Mouse (Mus musculus): ENCODE data around the gene Atg4c. TPM values are rescaled to one million over a fixed set of nuclear protein-coding genes. Genes with fewer than 3 reads are reported as not detected.

Atg4c gene
- polyA plus RNA-seq, 1 experiment from 2014 or later = 4.6 TPM

DNA sequence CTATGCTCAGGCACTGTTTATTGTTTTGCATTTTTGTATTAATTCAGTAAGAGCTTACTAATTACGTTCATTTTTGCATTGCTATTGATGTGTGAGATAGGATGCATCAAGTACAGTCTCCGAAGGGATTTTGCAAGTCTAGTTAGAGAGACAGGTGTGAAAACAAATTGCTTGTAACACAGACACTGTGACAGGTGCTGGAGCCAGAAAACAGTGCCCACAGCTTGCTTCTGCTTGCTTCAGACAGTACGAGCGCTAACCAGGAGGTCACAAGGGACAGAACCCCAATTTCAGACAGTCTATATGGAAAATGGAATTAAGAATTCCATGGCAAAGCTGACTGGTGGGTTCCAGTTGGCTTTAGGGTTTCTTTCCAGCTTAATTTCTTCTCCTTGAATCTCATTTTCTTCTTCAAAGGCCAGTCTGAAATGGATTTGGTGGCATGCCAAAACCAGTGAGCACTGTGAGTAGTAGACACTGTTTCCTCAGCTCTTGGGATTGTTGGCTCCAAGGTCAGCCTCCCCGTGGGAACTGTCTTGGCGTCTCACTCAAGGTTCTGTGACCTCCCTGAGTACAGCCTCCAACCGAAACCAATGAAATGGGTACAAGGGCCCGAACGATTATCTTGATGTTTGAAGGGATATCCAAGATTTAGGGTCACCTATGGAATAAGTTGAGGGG, 11.9 kb upstream of the Atg4c start:
- H3K4me2 ChIP-seq (ENCODE audit: low read depth, low read length) = no peak overlapping the region
- H3K27ac ChIP-seq (ENCODE audit: low read length) = no peak overlapping the region
- H3K4me3 ChIP-seq (ENCODE audit: low read depth, low read length) = no peak overlapping the region
- H3K27me3 ChIP-seq (ENCODE audit: control insufficient read depth, insufficient read depth, low read depth, low read length) = no peaks in the 10 kb centered on the region
- no peaks in the 10 kb centered on the region for H3K36me3 ChIP-seq (ENCODE audit: control insufficient read depth, insufficient read depth)
- H3K9ac ChIP-seq (ENCODE audit: low read depth, low read length) = no peak overlapping the region
- ATAC-seq (ENCODE audit: low read depth) = no peak
- 66% methylated on average over 9 of the region's 9 CpGs for WGBS (ENCODE audit: insufficient replicate concordance)
- H3K4me1 ChIP-seq (ENCODE audit: control insufficient read depth, low read depth, low read length) = no peaks in the 10 kb centered on the region
- no peaks in the 10 kb centered on the region for H3K9me3 ChIP-seq (replicated peaks; ENCODE audit: control insufficient read depth, low read length)

DNA sequence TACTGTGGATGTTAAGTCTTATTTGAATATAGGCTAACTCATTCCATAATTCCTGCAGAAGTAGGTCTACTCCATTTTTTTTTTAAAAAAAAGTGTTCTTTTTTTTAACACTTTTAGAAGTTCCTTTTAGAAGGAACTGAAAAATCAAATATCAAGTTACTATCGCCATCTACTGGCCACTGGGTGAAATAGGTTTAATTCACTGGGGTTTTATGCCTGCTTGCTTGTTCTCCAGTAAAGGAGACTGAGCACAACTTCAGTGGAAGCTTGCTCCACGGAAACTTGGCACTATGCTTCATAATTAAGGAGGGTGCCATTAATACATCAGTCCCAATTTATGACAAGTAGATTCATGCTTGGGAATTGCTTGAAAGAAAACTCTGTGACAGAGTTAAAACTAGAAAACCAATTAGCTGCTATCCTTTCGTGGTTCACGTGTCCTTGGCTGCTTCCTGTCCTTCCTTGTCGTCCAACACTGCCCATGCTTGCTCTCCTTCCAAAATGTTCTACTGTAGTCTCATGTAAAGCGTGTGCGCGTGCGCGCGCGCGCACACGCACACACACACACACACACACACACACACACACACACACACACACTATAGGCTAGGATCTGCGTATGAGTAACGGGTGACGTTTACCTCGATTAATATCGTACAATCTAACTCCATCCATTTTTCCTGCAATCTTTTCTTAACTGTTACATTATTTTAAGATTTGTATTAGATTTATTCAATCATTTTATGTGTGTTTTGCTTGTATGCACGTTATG, 10.9 kb upstream of the Atg4c start:
- ATAC-seq (ENCODE audit: low read depth) = no peak
- no peaks in the 10 kb centered on the region for H3K27me3 ChIP-seq (ENCODE audit: control insufficient read depth, insufficient read depth, low read depth, low read length)

DNA sequence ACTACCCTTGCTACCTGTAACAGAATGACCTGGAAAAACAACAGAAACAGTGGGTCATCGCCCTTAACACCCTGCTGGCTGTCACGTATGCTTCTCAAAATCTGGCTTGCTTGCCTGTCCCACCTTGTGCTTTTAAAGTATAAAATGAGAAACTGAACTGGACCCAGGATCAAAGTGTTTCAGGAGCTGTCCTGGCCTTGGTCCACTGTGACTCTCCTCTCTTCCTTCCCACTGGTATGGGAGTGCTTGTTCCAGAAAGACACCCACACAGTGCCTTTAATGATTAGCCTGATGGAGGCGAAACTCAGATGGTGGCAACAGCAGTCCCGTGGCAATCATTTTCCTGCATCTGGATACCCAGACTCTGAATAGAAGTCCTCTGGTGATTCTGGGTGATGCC, 9.1 kb upstream of the Atg4c start:
- Histone ChIP-seq H3K4me2 (ENCODE audit: low read depth, low read length) (no peak overlapping the region), H3K36me3 (ENCODE audit: control insufficient read depth, insufficient read depth) (no peaks in the 10 kb centered on the region), H3K4me1 (ENCODE audit: control insufficient read depth, low read depth, low read length) (no peaks in the 10 kb centered on the region), H3K9ac (ENCODE audit: low read depth, low read length) (no peak overlapping the region), H3K4me3 (ENCODE audit: low read depth, low read length) (no peak overlapping the region), H3K9me3 (replicated peaks; ENCODE audit: control insufficient read depth, low read length) (no peaks in the 10 kb centered on the region), H3K27ac (ENCODE audit: low read length) (peak overlapping the region; percentile 41; the same call in 1 of the 2 replicates), H3K27me3 (ENCODE audit: control insufficient read depth, insufficient read depth, low read depth, low read length) (no peaks in the 10 kb centered on the region)
- peak; percentile 72 for ATAC-seq (ENCODE audit: low read depth)
- WGBS (ENCODE audit: insufficient replicate concordance) = 50% methylated on average over 4 of the region's 4 CpGs

More for the DNA sequence above, 10.9 kb upstream of the Atg4c start:
- H3K4me2 ChIP-seq (ENCODE audit: low read depth, low read length) = no peak overlapping the region
- no peak overlapping the region for H3K27ac ChIP-seq (ENCODE audit: low read length)
- 71% methylated on average over 20 of the region's 20 CpGs for WGBS (ENCODE audit: insufficient replicate concordance)
- no peak overlapping the region for H3K4me3 ChIP-seq (ENCODE audit: low read depth, low read length)
- H3K4me1 ChIP-seq (ENCODE audit: control insufficient read depth, low read depth, low read length) = no peaks in the 10 kb centered on the region
- H3K9me3 ChIP-seq (replicated peaks; ENCODE audit: control insufficient read depth, low read length) = no peaks in the 10 kb centered on the region
- H3K36me3 ChIP-seq (ENCODE audit: control insufficient read depth, insufficient read depth) = no peaks in the 10 kb centered on the region
- H3K9ac ChIP-seq (ENCODE audit: low read depth, low read length) = no peak overlapping the region

DNA sequence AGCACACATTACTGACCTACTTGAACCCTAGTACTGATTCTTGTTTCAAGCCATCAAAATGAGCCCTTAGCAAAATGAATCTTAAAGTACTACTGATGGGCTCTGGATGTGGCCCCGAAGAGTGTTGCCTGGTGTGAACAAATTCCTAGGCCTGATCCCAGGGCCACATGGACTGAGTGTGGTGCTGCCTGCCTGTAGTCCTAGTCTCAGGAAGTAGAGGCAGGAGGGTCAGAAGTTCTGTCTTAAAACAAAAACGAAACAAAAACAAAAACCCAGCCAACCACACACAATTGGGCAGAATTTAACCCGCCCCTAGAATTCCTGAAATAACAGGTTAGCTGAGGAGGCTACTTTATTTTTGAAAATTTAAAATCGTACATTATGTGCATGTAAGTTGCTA, 8.4 kb upstream of the Atg4c start:
- Histone ChIP-seq H3K4me1 (ENCODE audit: control insufficient read depth, low read depth, low read length) (no peaks in the 10 kb centered on the region), H3K4me2 (ENCODE audit: low read depth, low read length) (no peak overlapping the region), H3K27me3 (ENCODE audit: control insufficient read depth, insufficient read depth, low read depth, low read length) (no peaks in the 10 kb centered on the region), H3K9me3 (replicated peaks; ENCODE audit: control insufficient read depth, low read length) (no peaks in the 10 kb centered on the region), H3K27ac (ENCODE audit: low read length) (no peak overlapping the region), H3K4me3 (ENCODE audit: low read depth, low read length) (no peak overlapping the region), H3K36me3 (ENCODE audit: control insufficient read depth, insufficient read depth) (no peaks in the 10 kb centered on the region), H3K9ac (ENCODE audit: low read depth, low read length) (no peak overlapping the region)
- no peak for ATAC-seq (ENCODE audit: low read depth)
- WGBS (ENCODE audit: insufficient replicate concordance) = 52% methylated on average over 4 of the region's 4 CpGs

DNA sequence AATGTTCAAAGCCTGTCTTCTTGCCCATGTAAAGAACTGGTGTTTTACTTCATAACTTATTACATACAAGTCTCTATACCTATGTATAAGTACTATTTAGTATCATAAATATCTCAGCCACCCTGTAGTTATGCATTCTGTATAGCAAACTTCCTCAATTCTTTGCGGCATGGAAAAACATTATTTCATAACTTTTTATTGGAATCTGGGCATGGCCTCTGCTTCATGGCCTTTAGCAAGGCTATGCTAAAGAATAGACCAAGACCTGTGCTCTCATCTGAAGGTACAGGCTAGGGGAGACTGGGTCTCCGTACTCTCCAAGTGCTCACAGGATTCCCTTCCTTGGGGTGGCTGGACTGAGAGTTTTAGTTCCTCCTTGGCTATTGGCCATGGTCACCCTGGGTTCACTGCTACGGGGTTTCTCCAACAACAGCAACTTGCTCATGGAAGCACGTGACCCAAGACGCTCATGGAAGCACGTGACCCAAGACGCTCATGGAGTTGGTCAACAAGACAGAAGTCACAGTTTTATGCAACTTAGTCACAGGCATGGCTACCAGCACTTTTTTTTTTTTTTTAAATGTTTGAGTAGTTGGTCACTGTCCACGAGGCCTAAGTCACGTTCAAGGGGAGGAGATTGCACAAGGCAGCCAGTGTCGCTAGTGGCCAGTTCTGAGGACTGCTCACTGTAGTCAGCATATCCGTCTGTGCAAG, 7.2 kb upstream of the Atg4c start:
- Histone ChIP-seq H3K9me3 (replicated peaks; ENCODE audit: control insufficient read depth, low read length) (no peaks in the 10 kb centered on the region), H3K36me3 (ENCODE audit: control insufficient read depth, insufficient read depth) (no peaks in the 10 kb centered on the region), H3K4me2 (ENCODE audit: low read depth, low read length) (no peak overlapping the region), H3K4me3 (ENCODE audit: low read depth, low read length) (no peak overlapping the region), H3K9ac (ENCODE audit: low read depth, low read length) (no peak overlapping the region), H3K4me1 (ENCODE audit: control insufficient read depth, low read depth, low read length) (no peaks in the 10 kb centered on the region), H3K27ac (ENCODE audit: low read length) (no peak overlapping the region), H3K27me3 (ENCODE audit: control insufficient read depth, insufficient read depth, low read depth, low read length) (no peaks in the 10 kb centered on the region)
- peak; percentile 48; the same call in 1 of the 2 replicates for ATAC-seq (ENCODE audit: low read depth)
- WGBS (ENCODE audit: insufficient replicate concordance) = 67% methylated on average over 11 of the region's 11 CpGs

DNA sequence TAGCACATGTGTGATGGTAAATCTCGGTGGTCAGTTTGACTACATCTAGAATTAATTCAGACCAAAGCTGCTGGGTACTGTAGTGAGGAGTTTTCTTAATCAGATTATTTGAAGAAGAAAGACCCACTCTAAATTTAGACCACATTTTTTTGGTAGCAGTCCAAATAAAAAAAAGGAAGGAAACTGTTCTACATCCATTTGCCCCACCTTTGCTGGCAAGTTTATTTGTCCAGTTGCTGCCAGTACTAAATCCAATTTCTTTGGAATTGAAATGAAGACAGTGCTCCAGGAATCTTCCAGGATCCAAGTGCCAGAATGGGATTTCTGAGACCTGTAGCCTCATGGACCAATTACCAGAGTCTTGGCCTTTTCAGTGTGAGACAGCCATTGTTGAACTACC, 1.1 kb upstream of the Atg4c start:
- no peak overlapping the region for H3K4me2 ChIP-seq (ENCODE audit: low read depth, low read length)
- no peak overlapping the region for H3K4me3 ChIP-seq (ENCODE audit: low read depth, low read length)
- 64% methylated on average over 1 of the region's 1 CpGs for WGBS (ENCODE audit: insufficient replicate concordance)
- no peaks in the 10 kb centered on the region for H3K9me3 ChIP-seq (replicated peaks; ENCODE audit: control insufficient read depth, low read length)
- no peak for ATAC-seq (ENCODE audit: low read depth)
- H3K9ac ChIP-seq (ENCODE audit: low read depth, low read length) = no peak overlapping the region
- H3K27ac ChIP-seq (ENCODE audit: low read length) = no peak overlapping the region
- H3K4me1 ChIP-seq (ENCODE audit: control insufficient read depth, low read depth, low read length) = peaks cover 6% of the 10 kb centered on the region; the same call in 1 of the 2 replicates
- H3K36me3 ChIP-seq (ENCODE audit: control insufficient read depth, insufficient read depth) = no peaks in the 10 kb centered on the region
- H3K27me3 ChIP-seq (ENCODE audit: control insufficient read depth, insufficient read depth, low read depth, low read length) = no peaks in the 10 kb centered on the region

DNA sequence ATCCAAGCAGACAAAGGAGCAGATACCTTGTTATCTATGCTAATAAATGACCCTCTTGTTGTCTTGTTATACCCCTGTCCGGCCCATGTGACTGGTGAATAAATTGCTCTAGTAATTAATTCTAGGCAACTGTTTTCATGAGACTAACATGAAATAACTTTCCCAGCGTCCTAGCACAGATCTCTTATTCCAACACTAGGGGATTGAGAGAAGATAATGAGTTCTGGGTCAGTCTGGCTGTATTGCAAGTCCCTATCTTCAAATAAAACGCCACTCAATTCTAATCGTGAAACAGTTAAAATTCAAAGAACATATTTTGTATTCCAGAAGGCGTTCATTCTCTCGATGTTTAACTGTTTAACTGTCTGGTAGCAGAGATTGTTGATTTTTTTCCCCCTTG, 520 bp upstream of the Atg4c start:
- H3K9ac ChIP-seq (ENCODE audit: low read depth, low read length) = peak overlapping the region; percentile 5; the same call in 1 of the 2 replicates
- no peaks in the 10 kb centered on the region for H3K27me3 ChIP-seq (ENCODE audit: control insufficient read depth, insufficient read depth, low read depth, low read length)
- H3K9me3 ChIP-seq (replicated peaks; ENCODE audit: control insufficient read depth, low read length) = no peaks in the 10 kb centered on the region
- 41% methylated on average over 6 of the region's 6 CpGs for WGBS (ENCODE audit: insufficient replicate concordance)
- peaks cover 6% of the 10 kb centered on the region; the same call in 1 of the 2 replicates for H3K4me1 ChIP-seq (ENCODE audit: control insufficient read depth, low read depth, low read length)
- no peak for ATAC-seq (ENCODE audit: low read depth)
- no peak overlapping the region for H3K4me3 ChIP-seq (ENCODE audit: low read depth, low read length)
- no peak overlapping the region for H3K27ac ChIP-seq (ENCODE audit: low read length)
- H3K4me2 ChIP-seq (ENCODE audit: low read depth, low read length) = peak overlapping the region; percentile 88
- H3K36me3 ChIP-seq (ENCODE audit: control insufficient read depth, insufficient read depth) = no peaks in the 10 kb centered on the region

DNA sequence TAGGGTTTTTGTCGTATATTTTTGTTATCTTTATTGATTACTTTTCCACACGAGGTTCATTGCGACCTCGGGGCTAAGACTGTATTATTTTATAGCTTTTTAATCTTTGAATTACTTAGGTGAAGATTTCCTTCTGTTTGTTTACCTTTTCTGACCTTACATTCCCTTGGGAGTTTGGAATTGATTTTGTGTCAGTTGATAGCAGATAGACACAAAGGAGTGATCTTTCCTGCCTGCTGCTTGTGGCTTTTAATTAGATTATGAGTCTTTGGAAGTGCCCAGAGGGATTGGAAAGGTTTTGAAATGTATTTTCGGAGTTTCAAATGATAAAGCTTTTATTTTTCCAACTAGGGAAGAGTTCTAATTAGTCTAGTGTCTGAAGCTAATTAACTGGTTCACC, 1.1 kb downstream of the Atg4c start:
- peak overlapping the region; percentile 76; the same call in 1 of the 2 replicates for H3K9ac ChIP-seq (ENCODE audit: low read depth, low read length)
- H3K4me2 ChIP-seq (ENCODE audit: low read depth, low read length) = peak overlapping the region; percentile 88
- H3K27ac ChIP-seq (ENCODE audit: low read length) = peak overlapping the region; percentile 64
- H3K36me3 ChIP-seq (ENCODE audit: control insufficient read depth, insufficient read depth) = no peaks in the 10 kb centered on the region
- H3K9me3 ChIP-seq (replicated peaks; ENCODE audit: control insufficient read depth, low read length) = no peaks in the 10 kb centered on the region
- H3K4me3 ChIP-seq (ENCODE audit: low read depth, low read length) = peak overlapping the region; percentile 70
- H3K4me1 ChIP-seq (ENCODE audit: control insufficient read depth, low read depth, low read length) = peaks cover 6% of the 10 kb centered on the region; the same call in 1 of the 2 replicates
- no peak for ATAC-seq (ENCODE audit: low read depth)
- no peaks in the 10 kb centered on the region for H3K27me3 ChIP-seq (ENCODE audit: control insufficient read depth, insufficient read depth, low read depth, low read length)
- 18% methylated on average over 5 of the region's 5 CpGs for WGBS (ENCODE audit: insufficient replicate concordance)

DNA sequence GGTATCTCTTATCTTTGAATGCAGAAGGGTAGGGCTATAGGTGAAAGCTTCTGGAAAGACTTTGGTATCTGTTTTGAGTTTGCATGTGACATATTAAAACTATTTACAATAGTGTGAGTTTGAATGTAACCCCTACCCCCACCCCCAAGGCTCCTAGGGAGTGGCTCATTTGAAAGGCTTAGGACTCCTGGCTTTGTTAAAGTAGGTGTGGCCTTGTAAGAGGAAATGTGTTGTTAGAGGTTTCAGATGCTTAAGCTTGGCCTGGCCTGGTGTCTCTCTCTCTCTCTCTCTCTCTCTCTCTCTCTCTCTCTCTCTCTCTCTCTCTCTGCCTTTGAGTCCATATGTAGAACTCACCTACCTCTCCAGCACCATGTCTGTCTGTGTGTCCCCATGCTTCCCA, 5.0 kb downstream of the Atg4c start:
- Histone ChIP-seq H3K4me3 (ENCODE audit: low read depth, low read length) (no peak overlapping the region), H3K9ac (ENCODE audit: low read depth, low read length) (no peak overlapping the region), H3K27ac (ENCODE audit: low read length) (no peak overlapping the region), H3K36me3 (ENCODE audit: control insufficient read depth, insufficient read depth) (no peaks in the 10 kb centered on the region), H3K9me3 (replicated peaks; ENCODE audit: control insufficient read depth, low read length) (no peaks in the 10 kb centered on the region), H3K4me1 (ENCODE audit: control insufficient read depth, low read depth, low read length) (peaks cover 7% of the 10 kb centered on the region), H3K27me3 (ENCODE audit: control insufficient read depth, insufficient read depth, low read depth, low read length) (no peaks in the 10 kb centered on the region), H3K4me2 (ENCODE audit: low read depth, low read length) (no peak overlapping the region)
- no peak for ATAC-seq (ENCODE audit: low read depth)
